Mouse (Mus musculus) thymus, postnatal 10 days (tissue): ENCODE measurements around the gene Tmem121.
A peak's percentile ranks its signal among the peaks of the same experiment; 100 is the strongest.
"Not testable (repeated sequence)": the region's sequence is repeated elsewhere in the genome, so short reads cannot be mapped to it uniquely, and the experiment has no call there.

ENCODE experiments used
- DNase-seq, 2 experiments: peaks; one replicate each; pipeline ENCODE4 v3.0.0; 2021; ENCODE audit warnings: low spot score in 2 of 2

Tmem121 gene

GRCm38 (mm10) chr12:113187011-113187375 lies 1.3 kb downstream of the Tmem121 start:
- no peak for DNase-seq

GRCm38 (mm10) chr12:113187584-113188295 lies 2.0 kb downstream of the Tmem121 start:
- peak; percentile 82 to 93 for DNase-seq

GRCm38 (mm10) chr12:113188349-113189055 lies 2.8 kb downstream of the Tmem121 start:
- DNase-seq = peak in 1 of 2 experiments; percentile 8

- no peak for DNase-seq
These were observed 7.7 kb downstream of the Tmem121 start for GRCm38 (mm10) chr12:113193423-113193822.

- not testable (repeated sequence) for DNase-seq
These were observed 13.4 kb downstream of the Tmem121 start for GRCm38 (mm10) chr12:113199132-113199531.

GRCm38 (mm10) chr12:113201301-113201700 lies 15.6 kb downstream of the Tmem121 start:
- no peak for DNase-seq

GRCm38 (mm10) chr12:113202008-113202407 lies 16.3 kb downstream of the Tmem121 start:
- no peak for DNase-seq

GRCm38 (mm10) chr12:113203522-113203921 lies 17.8 kb downstream of the Tmem121 start:
- no peak for DNase-seq

- DNase-seq = no peak
These were observed 19.7 kb downstream of the Tmem121 start for GRCm38 (mm10) chr12:113205251-113205942.

GRCm38 (mm10) chr12:113207737-113208136 lies 22.0 kb downstream of the Tmem121 start:
- DNase-seq = no peak

- DNase-seq = no peak
These were observed 25.1 kb downstream of the Tmem121 start for GRCm38 (mm10) chr12:113210586-113211378.

GRCm38 (mm10) chr12:113211772-113212171 lies 26.0 kb downstream of the Tmem121 start:
- DNase-seq = no peak

- DNase-seq = no peak
These were observed 26.7 kb downstream of the Tmem121 start for GRCm38 (mm10) chr12:113212326-113212924.

GRCm38 (mm10) chr12:113213226-113213625 lies 27.5 kb downstream of the Tmem121 start:
- no peak for DNase-seq

GRCm38 (mm10) chr12:113214072-113214808 lies 28.5 kb downstream of the Tmem121 start:
- no peak for DNase-seq

GRCm38 (mm10) chr12:113214972-113215666 lies 29.4 kb downstream of the Tmem121 start:
- DNase-seq = no peak

- DNase-seq = peak; percentile 33 to 72
These were observed 30.1 kb downstream of the Tmem121 start for GRCm38 (mm10) chr12:113215667-113216346.

GRCm38 (mm10) chr12:113217306-113218242 lies 31.8 kb downstream of the Tmem121 start:
- peak; percentile 71 to 85 for DNase-seq
